Mouse (Mus musculus): ENCODE results near the gene Pdxp.

GRCm38 (mm10) chr15:78908982-78909381 lies 4.7 kb upstream of the Pdxp start:
- no peak for TF ChIP-seq CTCF (IDR thresholded peaks at IDR 0.05; ENCODE audit: insufficient read depth, low read length)
- TF ChIP-seq POLR2A (IDR thresholded peaks at IDR 0.05; ENCODE audit: borderline replicate concordance, extremely low read depth, low read depth, low read length) = no peak
